Mouse (Mus musculus) C2C12 (cell line): ENCODE data around the gene Sgcg.

Experiments used
- CTCF ChIP-seq: IDR thresholded peaks from one replicate; pipeline ENCODE4 v1.5.1; 2011; ENCODE audit not compliant: control insufficient read depth, insufficient read depth, insufficient read length
- MAX ChIP-seq: IDR thresholded peaks from one replicate; pipeline ENCODE4 v1.6.1; 2011; ENCODE audit warnings: mild to moderate bottlenecking, control low read depth
- MYOD1 ChIP-seq: IDR thresholded peaks from one replicate; pipeline ENCODE4 v1.6.1; 2011; ENCODE audit warnings: low read depth; ENCODE audit not compliant: control insufficient read depth, insufficient read length
- USF1 ChIP-seq: IDR thresholded peaks from one replicate; pipeline ENCODE4 v1.6.1; 2011; ENCODE audit warnings: low read depth, mild to moderate bottlenecking, control low read depth, moderate library complexity

- TF ChIP-seq CTCF (no peak), USF1 (no peak), MYOD1 (no peak), MAX (no peak)
These were observed 63.9 kb downstream of the Sgcg start for GRCm38 (mm10) chr14:61194416-61194815.
